Mouse (Mus musculus): Measurements from ENCODE around the gene Srm.

- TF ChIP-seq CTCF (IDR thresholded peaks at IDR 0.05; ENCODE audit: low read depth, low read length) = no peak
- no peak for TF ChIP-seq POLR2A (IDR thresholded peaks at IDR 0.05; ENCODE audit: borderline replicate concordance, low read depth, low read length)
Measured at GRCm38 (mm10) chr4:148589565-148589964, 1.7 kb upstream of the Srm start.

Measured in bone marrow macrophage, adult 2 months (primary cell).